Comparison of ENCODE assay signal across 26 mouse cellular contexts in the genomic region with DNA sequence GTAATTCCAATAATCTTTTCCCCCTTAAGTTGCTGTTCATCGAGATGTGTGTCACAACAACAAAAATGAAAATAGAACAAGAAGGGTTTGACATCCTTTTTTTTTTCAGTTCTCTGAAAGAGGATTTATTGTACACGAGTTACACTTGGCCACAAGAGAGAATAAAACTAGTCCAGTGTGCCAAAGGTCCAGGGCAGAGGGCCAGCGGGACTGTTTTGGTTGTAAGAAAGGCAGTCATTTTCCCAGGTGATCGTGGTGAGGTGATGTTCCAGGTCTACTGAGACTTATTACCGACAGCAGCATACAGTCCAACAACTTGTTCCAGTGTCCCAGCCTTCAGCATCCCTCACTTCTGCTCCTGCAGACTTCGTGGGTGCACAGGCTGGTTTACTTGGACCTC.
"Had no signal": no experiment of that assay in that cellular context is flagged by ENCODE, and none has a peak within 500 bp of the region (broad histone marks: within the 10 kb centered on the region; RNA-seq: fewer than 3 reads in every experiment).

No protein-coding gene starts in this region.

- H3K9me3 ChIP-seq: heart, embryonic 10.5 days; heart, embryonic 12.5 days; hindbrain, embryonic 10.5 days; hindbrain, embryonic 12.5 days; intestine, embryonic 15.5 days; limb, embryonic 13.5 days; limb, embryonic 15.5 days; liver, embryonic 13.5 days; liver, embryonic 15.5 days had no signal

- H3K27ac ChIP-seq: gastrocnemius, adult 2 months; heart, embryonic 10.5 days; hindbrain, embryonic 10.5 days; hindbrain, embryonic 12.5 days; hindbrain, embryonic 14.5 days; intestine, embryonic 15.5 days; kidney, postnatal 0 days; layer of hippocampus, adult 2 months; left cerebral cortex, adult 2 months; limb, embryonic 13.5 days; limb, embryonic 15.5 days; liver, embryonic 13.5 days; liver, embryonic 15.5 days had no signal

- H3K9ac ChIP-seq: heart, embryonic 12.5 days; hindbrain, embryonic 12.5 days; hindbrain, embryonic 14.5 days; intestine, embryonic 15.5 days; limb, embryonic 13.5 days; limb, embryonic 15.5 days; liver, embryonic 13.5 days; liver, embryonic 15.5 days; liver, postnatal 0 days had no signal

- DNase-seq: gastrocnemius, adult 2 months; gastrocnemius, postnatal 10 days; gastrocnemius, postnatal 25 days; heart, adult 18-20 months; heart, postnatal 10 days; heart, postnatal 4 days; kidney, postnatal 4 days; left cerebral cortex, postnatal 4 days; liver, embryonic 13.5 days; liver, postnatal 0 days; lung, adult 2 months had no signal

- ATAC-seq: hindbrain, embryonic 16.5 days; inflammation-experienced regulatory T-cells, adult 6 months; intestine, embryonic 15.5 days; intestine, postnatal 0 days; liver, postnatal 0 days had no signal

- H3K4me2 ChIP-seq: heart, embryonic 12.5 days; hindbrain, embryonic 12.5 days; hindbrain, embryonic 14.5 days; intestine, embryonic 15.5 days; limb, embryonic 13.5 days; limb, embryonic 15.5 days; liver, embryonic 13.5 days; liver, embryonic 15.5 days had no signal

- H3K4me3 ChIP-seq: gastrocnemius, adult 2 months; heart, embryonic 10.5 days; heart, embryonic 12.5 days; hindbrain, embryonic 10.5 days; hindbrain, embryonic 12.5 days; intestine, embryonic 15.5 days; layer of hippocampus, adult 2 months; left cerebral cortex, adult 2 months; limb, embryonic 13.5 days; limb, embryonic 15.5 days; liver, embryonic 13.5 days; liver, embryonic 15.5 days had no signal

- H3K36me3 ChIP-seq: heart, embryonic 10.5 days; heart, embryonic 12.5 days; hindbrain, embryonic 10.5 days; hindbrain, embryonic 12.5 days; intestine, embryonic 15.5 days; limb, embryonic 13.5 days; limb, embryonic 15.5 days; liver, embryonic 13.5 days; liver, embryonic 15.5 days had no signal

- H3K27me3 ChIP-seq: hindbrain, embryonic 12.5 days; intestine, embryonic 15.5 days; limb, embryonic 13.5 days; limb, embryonic 15.5 days; liver, embryonic 13.5 days; liver, embryonic 15.5 days had no signal
